Mouse (Mus musculus): Measurements from ENCODE around the gene Ppp1r13l. TPM values are rescaled to one million over a fixed set of nuclear protein-coding genes. Genes with fewer than 3 reads are reported as not detected.

The Ppp1r13l gene
- polyA plus RNA-seq, 1 experiment from 2014 or later: 4.9 TPM

MicroRNAs encoded within 50 kb of the gene (microRNA counts, 519-probe panel; counts per million panel counts)
- microRNA mmu-miR-343: not detected

Small RNA genes within 50 kb of the gene (microRNA-seq; reads per million reads assigned to microRNA genes)
- gene Mir343: not detected

Other genes starting within 250 kb of the Ppp1r13l start
- gene Gm4969, start 241.4 kb upstream of the Ppp1r13l start, polyA plus RNA-seq (2016; fragmentation: Nextera tagmentation; extraction: Ambion mirVana): 1.1 TPM in 2 replicates
- 17.6 and 19.4 TPM in 2 replicates for gene Fbxo46, start 239.9 kb upstream of the Ppp1r13l start, polyA plus RNA-seq (2016; fragmentation: Nextera tagmentation; extraction: Ambion mirVana)
- 17.0 and 21.2 TPM in 2 replicates for gene Qpctl, start 210.5 kb upstream of the Ppp1r13l start, polyA plus RNA-seq (2016; fragmentation: Nextera tagmentation; extraction: Ambion mirVana)
- 168 and 180 TPM in 2 replicates for gene Snrpd2, start 210.0 kb upstream of the Ppp1r13l start, polyA plus RNA-seq (2016; fragmentation: Nextera tagmentation; extraction: Ambion mirVana)
- 0.60 and 1.5 TPM in 2 replicates for gene Gipr, start 193.6 kb upstream of the Ppp1r13l start, polyA plus RNA-seq (2016; fragmentation: Nextera tagmentation; extraction: Ambion mirVana)
- 4.3 and 4.8 TPM in 2 replicates for gene Eml2, start 183.3 kb upstream of the Ppp1r13l start, polyA plus RNA-seq (2016; fragmentation: Nextera tagmentation; extraction: Ambion mirVana)
- 2.4 and 2.6 TPM in 2 replicates for gene Gpr4, start 147.2 kb upstream of the Ppp1r13l start, polyA plus RNA-seq (2016; fragmentation: Nextera tagmentation; extraction: Ambion mirVana)
- gene Opa3, start 131.4 kb upstream of the Ppp1r13l start, polyA plus RNA-seq (2016; fragmentation: Nextera tagmentation; extraction: Ambion mirVana): 51.0 and 51.9 TPM in 2 replicates
- gene Vasp, start 87.9 kb upstream of the Ppp1r13l start, polyA plus RNA-seq (2016; fragmentation: Nextera tagmentation; extraction: Ambion mirVana): 49.3 and 52.7 TPM in 2 replicates
- gene Ppm1n, start 79.7 kb upstream of the Ppp1r13l start, polyA plus RNA-seq (2016; fragmentation: Nextera tagmentation; extraction: Ambion mirVana): 0.36 and 0.39 TPM in 2 replicates
- gene Rtn2, start 77.1 kb upstream of the Ppp1r13l start, polyA plus RNA-seq (2016; fragmentation: Nextera tagmentation; extraction: Ambion mirVana): 41.9 and 48.6 TPM in 2 replicates
- 0.02 TPM in 1 of 2 replicates, not detected in the other for gene Fosb, start 49.7 kb upstream of the Ppp1r13l start, polyA plus RNA-seq (2016; fragmentation: Nextera tagmentation; extraction: Ambion mirVana)
- 117 and 118 TPM in 2 replicates for gene Ercc1, start 15.0 kb upstream of the Ppp1r13l start, polyA plus RNA-seq (2016; fragmentation: Nextera tagmentation; extraction: Ambion mirVana)
- 23.2 and 24.7 TPM in 2 replicates for gene Cd3eap, start 266 bp upstream of the Ppp1r13l start, polyA plus RNA-seq (2016; fragmentation: Nextera tagmentation; extraction: Ambion mirVana)
- gene Ercc2, start 22.3 kb downstream of the Ppp1r13l start, polyA plus RNA-seq (2016; fragmentation: Nextera tagmentation; extraction: Ambion mirVana): 27.7 and 31.8 TPM in 2 replicates
- gene Klc3, start 44.4 kb downstream of the Ppp1r13l start, polyA plus RNA-seq (2016; fragmentation: Nextera tagmentation; extraction: Ambion mirVana): 2.3 and 3.0 TPM in 2 replicates
- not detected in 2 replicates for gene Ckm, start 45.0 kb downstream of the Ppp1r13l start, polyA plus RNA-seq (2016; fragmentation: Nextera tagmentation; extraction: Ambion mirVana)
- gene Mark4, start 99.1 kb downstream of the Ppp1r13l start, polyA plus RNA-seq (2016; fragmentation: Nextera tagmentation; extraction: Ambion mirVana): 8.0 and 8.4 TPM in 2 replicates
- 0.75 and 0.81 TPM in 2 replicates for gene Exoc3l2, start 103.6 kb downstream of the Ppp1r13l start, polyA plus RNA-seq (2016; fragmentation: Nextera tagmentation; extraction: Ambion mirVana)
- gene Bloc1s3, start 148.6 kb downstream of the Ppp1r13l start, polyA plus RNA-seq (2016; fragmentation: Nextera tagmentation; extraction: Ambion mirVana): 2.3 and 2.4 TPM in 2 replicates
- 65.2 and 68.2 TPM in 2 replicates for gene Trappc6a, start 148.6 kb downstream of the Ppp1r13l start, polyA plus RNA-seq (2016; fragmentation: Nextera tagmentation; extraction: Ambion mirVana)
- 0.06 TPM in 2 replicates for gene Nkpd1, start 158.1 kb downstream of the Ppp1r13l start, polyA plus RNA-seq (2016; fragmentation: Nextera tagmentation; extraction: Ambion mirVana)
- gene Ppp1r37, start 203.3 kb downstream of the Ppp1r13l start, polyA plus RNA-seq (2016; fragmentation: Nextera tagmentation; extraction: Ambion mirVana): 20.3 and 20.5 TPM in 2 replicates
- gene Zfp296, start 217.5 kb downstream of the Ppp1r13l start, polyA plus RNA-seq (2016; fragmentation: Nextera tagmentation; extraction: Ambion mirVana): 0.10 and 0.22 TPM in 2 replicates
- gene Gemin7, start 217.8 kb downstream of the Ppp1r13l start, polyA plus RNA-seq (2016; fragmentation: Nextera tagmentation; extraction: Ambion mirVana): 177 TPM in 2 replicates
- gene Clasrp, start 244.7 kb downstream of the Ppp1r13l start, polyA plus RNA-seq (2016; fragmentation: Nextera tagmentation; extraction: Ambion mirVana): 51.8 and 61.1 TPM in 2 replicates